Mouse (Mus musculus) heart, postnatal 14 days (tissue): ENCODE measurements around the gene Cckar. TPM values are rescaled to one million over a fixed set of nuclear protein-coding genes. Genes with fewer than 3 reads are reported as not detected.

Experiments used
- DNase-seq, 2 experiments: peaks; one replicate each; pipeline ENCODE4 v3.0.0; 2021 to 2022
- intact Hi-C: fragments of 180-260 bp; cut with DNase I; formaldehyde crosslinking; loops from one replicate; pipeline ENCODE4 v1.15.1; 2025
- long read RNA-seq, 2 experiments: library from polyadenylated mRNA; stranded (forward); transcript quantifications; one replicate each; pipeline ENCODE4 v2.0.0; 2021
- total RNA-seq, 2 experiments: library from RNA; stranded (reverse); gene quantifications; 2 replicates each; pipeline ENCODE4 v1.2.3; 2021

Cckar gene
- total RNA-seq: under 1 TPM in 1 of 2 experiments, not detected in 1; 0.22 TPM
- long read RNA-seq, experiment 1: 0 reads
- long read RNA-seq, experiment 2: 0 reads

DNA sequence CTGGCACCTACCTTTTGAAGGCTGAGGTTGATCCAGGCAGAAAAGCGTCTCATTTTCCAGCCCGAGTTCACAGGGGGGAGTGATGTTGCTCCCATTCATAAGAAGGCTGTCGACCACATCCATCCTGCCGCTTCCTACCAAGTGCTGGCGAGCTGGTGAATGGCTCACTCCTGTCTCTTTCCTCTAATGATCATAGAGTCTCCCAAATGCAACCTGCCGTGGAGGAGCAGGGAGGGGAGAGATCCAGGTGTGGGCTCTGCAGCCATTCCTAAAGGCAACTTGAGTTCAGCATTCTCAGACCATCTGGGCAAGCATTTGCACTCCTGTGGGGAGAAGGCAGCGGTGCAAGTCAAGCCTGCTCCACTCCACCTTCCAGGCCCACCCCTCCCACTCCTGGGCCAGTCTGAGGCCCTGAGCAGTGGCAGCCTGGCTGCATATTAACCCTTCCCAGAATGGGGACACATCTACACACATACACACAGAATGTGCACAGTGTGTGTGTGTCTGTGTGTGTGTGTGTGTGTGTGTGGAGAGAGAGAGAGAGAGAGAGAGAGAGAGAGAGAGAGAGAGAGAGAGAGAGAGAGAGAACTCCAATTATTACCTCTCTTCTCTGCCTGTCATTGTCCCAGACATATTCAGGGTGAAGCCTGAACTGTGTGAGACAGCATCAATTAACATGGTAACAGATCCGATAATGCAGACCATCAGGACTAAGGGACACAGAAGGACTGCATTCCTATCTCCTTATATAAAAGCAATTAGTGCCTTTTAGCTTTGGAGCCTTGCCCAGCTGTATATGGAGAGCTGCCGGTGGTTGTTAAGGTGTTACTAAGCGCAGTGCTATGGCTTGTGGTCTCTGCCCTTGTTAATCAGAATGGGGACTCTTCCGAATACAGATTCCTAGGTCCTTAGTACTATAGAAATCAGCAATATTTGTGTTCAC lies at the start of gene Cckar:
Gene Cckar, minus strand, starts transcription at position 471 of the 943 bp plus-strand sequence.
- intact Hi-C loops: no loop called here
- DNase-seq: no peak

DNA sequence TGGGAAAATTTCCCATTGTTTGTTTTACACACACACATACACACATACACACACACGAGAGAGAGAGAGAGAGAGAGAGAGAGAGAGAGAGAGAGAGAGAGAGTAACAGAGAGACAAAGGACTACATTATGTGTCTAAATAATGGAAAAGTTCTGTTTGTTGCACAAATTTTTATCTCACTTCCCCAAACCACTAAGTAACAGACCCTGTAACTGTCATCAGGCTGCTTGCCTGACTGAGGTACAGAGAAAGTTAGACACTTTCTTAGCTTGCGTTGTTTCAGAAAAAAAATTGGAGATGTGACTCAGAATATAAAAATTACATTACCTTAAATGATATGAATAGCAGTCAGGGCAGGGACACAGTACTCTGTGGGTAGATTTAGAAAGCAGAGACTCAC lies 36.6 kb upstream of the Cckar start:
- no peak for DNase-seq
- intact Hi-C loops: no loop called here

DNA sequence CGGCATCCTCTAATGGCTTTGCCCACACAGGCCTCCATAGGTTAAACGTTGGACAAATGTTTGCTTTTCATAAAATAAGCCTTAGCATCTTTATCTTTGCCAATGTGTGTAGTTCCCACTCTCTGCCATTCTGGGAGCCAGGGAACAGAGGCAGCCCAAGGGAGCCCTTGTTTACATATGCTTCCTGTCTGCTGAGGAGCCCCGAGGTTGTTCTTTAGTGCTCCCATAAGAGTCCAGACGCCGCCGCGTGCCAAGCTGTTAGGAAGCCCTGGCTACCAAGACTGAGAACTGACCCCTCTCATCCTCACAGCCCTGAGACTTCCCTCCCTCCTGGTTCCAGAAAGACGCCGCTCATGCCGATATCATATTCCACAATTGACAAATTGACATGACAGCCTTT lies 25.4 kb upstream of the Cckar start:
- intact Hi-C loops: no loop called here
- DNase-seq: no peak

DNA sequence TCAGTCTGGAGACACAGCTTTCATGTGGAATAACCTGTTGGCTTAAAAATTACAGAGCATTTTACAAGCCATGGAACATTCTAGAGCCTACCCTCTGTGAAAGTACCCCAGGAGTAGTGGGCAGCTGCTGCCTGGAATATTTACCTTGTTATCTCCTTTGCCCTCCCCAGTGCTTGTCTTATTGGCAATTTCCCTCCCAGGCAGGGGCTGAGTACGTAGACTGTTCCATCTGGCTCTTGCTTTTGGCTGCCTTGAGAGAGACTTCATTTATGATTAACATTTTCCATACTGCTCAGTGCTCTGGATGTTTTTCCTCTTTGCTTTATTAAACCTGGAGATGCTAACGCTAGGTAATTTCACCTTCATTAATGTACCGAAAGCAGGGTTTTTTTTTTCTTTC lies 20.1 kb upstream of the Cckar start:
- no peak for DNase-seq
- intact Hi-C loops: no loop called here

GRCm38 (mm10) chr5:53726011-53726410 lies 18.5 kb upstream of the Cckar start:
- no peak for DNase-seq
- intact Hi-C loops: no loop called here

GRCm38 (mm10) chr5:53716462-53716861 lies 9.0 kb upstream of the Cckar start:
- DNase-seq: no peak
- intact Hi-C loops: no loop called here

DNA sequence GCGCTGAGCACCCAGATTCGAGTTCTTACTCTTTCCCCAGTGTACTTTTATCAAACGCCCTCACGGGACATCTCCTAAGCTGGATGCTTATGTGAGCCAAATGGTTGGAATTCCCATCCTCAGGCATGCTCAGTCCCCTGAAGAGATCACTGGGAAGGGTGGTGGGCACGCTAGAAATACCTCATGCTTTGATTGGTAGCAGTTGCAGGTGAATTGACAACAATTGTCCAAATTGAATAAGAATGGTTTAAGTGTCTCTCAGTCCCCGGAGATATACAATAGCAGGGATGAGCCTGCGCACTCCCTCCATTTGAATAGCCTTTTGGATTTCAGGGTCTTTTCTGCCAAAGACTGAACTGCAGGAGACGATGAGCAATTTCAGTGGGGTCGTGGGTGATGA lies 3.8 kb upstream of the Cckar start:
- intact Hi-C loops: no loop called here
- DNase-seq: no peak

- intact Hi-C loops: no loop called here
These were observed 686 bp upstream of the Cckar start for GRCm38 (mm10) chr5:53708191-53708590.

GRCm38 (mm10) chr5:53702686-53703085 lies 4.8 kb downstream of the Cckar start:
- intact Hi-C loops: no loop called here
- no peak for DNase-seq

More at GRCm38 (mm10) chr5:53708191-53708590, 686 bp upstream of the Cckar start:
- DNase-seq: no peak

DNA sequence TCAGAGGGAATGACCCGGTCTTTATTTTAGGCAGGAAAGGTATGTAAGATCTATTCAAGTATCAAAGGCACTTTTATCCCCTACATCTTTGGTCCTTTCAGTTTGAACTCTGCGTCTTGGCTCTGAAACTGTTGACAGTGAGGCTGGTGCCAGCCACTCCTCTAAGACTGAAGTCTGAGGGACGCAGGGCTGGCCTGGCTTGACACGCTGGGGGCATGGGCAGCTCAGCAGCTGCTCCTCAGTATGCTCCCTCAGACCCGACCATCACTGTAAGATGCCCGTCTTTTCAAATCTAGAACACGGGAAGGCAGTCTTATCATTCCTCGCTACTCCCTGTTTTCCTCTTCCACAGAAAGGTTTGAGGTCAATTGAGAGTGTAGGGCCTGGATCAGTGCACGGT lies 9.7 kb downstream of the Cckar start:
- DNase-seq: no peak
- intact Hi-C loops: no loop called here

DNA sequence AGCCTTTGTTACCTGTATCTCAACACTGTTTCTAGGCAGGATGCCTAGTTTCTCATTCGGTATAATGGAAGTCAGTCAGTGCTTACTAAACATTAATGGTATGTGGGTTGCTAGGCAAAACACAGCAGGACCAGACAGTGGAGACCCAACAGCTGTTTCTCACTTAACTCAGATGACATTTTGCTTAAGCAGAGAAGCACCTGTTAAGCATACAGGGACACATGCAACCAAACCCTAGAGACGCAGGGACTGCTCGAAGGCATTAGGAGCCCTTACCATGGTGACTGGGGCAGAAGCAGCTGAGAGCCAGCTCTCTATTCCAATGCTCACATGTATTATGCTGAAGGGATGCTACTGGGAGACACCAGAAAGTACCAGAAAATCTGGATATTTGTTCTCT lies 10.8 kb downstream of the Cckar start:
- intact Hi-C loops: no loop called here
- no peak for DNase-seq

DNA sequence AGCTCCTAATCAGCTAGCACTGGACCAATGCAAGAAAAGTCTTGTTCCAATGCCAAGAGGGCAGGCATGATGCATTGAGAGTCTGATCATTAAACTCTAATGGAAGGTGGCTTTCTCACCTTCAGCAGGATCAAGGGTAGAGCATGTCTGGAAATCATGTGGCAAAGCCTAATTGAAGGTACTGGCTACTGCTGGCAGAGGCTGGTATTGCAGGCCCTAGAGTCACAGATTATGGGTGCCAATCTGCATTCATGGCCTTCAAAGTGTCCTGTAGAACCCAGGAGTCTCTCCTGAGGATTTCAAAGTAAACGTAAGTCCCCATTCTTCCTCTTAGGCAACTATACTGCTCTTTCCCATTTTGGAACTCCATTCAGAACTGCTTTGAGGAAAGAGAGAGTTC lies 14.8 kb downstream of the Cckar start:
- intact Hi-C loops: no loop called here
- no peak for DNase-seq

DNA sequence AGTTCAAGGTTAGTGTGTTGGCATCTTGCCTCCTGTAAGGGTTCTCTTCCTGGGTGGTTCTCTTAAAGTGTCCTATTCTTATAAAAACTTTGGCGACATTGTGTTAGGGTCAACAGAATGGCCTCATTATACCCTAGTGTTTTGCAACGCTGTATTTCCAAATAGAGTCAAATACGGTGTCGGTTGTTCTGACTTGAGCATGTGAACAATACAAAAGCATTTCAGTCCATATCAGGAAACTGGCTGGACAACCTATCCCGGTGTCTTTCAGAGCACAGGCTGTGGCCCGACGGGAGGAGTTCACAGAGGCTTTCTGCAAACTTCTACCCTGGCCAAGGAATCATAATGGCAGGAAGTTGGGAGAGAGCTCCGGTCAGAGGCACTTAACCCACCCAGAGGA lies 15.4 kb downstream of the Cckar start:
- no peak for DNase-seq
- intact Hi-C loops: no loop called here

DNA sequence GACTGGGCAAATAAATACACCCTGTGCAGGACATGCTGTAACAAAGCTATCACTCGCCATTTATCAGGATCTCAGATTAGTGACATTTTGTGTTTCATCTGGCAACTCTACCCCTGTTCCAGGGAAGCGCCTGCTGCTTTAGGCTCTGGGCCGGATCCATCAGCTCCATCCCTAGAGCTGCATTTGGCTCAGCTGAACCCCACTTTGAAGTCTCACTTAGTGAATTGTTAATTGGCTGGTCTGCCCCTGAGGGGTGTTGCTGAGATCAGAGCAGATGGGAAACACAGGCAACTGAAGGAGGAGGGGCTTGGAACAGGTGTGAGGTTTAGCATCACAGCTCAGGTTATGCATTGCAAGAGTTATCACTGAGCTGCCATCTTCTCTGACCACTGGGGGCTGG lies 15.9 kb downstream of the Cckar start:
- intact Hi-C loops: no loop called here
- DNase-seq: no peak

DNA sequence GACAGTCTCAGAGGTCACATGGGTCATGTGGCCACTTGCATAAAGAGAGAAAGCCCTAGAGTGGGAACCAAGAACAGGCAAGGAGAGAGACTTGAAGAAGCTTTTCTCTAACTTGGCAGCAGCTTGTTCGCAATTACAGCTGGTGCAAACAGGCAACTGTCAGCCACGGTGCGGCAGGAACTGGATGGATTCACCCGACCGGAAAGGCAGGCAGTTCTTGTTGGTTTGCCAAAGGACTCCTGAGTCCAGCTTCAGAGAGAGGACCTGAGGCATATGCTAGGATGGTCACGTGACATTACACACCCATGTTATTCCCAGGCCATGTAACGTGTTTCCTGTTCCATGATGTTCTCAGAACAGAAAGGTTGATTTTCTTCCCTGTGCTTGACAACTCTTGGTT lies 19.2 kb downstream of the Cckar start:
- intact Hi-C loops: no loop called here
- DNase-seq: no peak

- intact Hi-C loops: no loop called here
These were observed 21.1 kb downstream of the Cckar start for GRCm38 (mm10) chr5:53686379-53686778.

GRCm38 (mm10) chr5:53685623-53686022 lies 21.9 kb downstream of the Cckar start:
- DNase-seq: no peak
- intact Hi-C loops: no loop called here

More at GRCm38 (mm10) chr5:53686379-53686778, 21.1 kb downstream of the Cckar start:
- no peak for DNase-seq

DNA sequence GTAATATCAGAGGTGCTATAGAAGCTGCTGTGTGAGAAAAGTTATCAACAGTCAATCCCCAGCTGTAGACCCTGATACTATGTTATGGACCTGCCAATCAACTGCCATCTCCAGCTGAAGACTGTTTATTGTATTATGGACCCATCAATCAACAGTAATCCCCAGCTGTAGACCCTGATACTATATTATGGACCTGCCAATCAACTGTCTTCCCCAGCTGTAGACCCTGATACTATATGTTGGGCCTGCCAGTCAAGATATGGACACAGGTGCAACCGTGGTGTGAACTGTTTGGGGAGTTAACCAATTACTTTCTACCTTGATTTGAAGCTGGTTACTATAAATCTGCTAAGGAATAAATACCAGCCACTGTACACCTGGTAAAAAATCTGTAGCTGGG lies 23.1 kb downstream of the Cckar start:
- DNase-seq: no peak
- intact Hi-C loops: no loop called here

DNA sequence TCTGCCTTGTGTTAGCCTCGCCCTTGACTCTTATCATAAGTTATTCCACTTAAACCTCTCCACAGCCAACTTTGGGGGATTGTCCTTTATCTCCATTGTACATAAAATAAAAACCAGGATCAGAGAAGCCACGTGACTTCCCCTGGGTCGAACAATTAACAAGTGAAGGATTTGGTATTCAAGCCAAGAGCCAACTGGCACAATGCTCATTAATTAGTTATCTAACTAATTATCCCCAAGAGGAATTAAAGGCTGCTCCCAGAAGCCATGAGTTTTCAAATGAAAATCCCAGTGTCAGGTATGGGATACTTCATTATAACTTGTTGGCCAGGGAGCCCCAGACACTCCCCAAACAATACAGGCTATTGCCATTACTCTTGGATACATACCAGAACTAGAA lies 23.6 kb downstream of the Cckar start:
- intact Hi-C loops: no loop called here
- DNase-seq: no peak

- intact Hi-C loops: no loop called here
- DNase-seq: no peak
These were observed 27.9 kb downstream of the Cckar start for GRCm38 (mm10) chr5:53679651-53680050.

GRCm38 (mm10) chr5:53678036-53678767 lies 29.3 kb downstream of the Cckar start:
- intact Hi-C loops: no loop called here
- no peak for DNase-seq

DNA sequence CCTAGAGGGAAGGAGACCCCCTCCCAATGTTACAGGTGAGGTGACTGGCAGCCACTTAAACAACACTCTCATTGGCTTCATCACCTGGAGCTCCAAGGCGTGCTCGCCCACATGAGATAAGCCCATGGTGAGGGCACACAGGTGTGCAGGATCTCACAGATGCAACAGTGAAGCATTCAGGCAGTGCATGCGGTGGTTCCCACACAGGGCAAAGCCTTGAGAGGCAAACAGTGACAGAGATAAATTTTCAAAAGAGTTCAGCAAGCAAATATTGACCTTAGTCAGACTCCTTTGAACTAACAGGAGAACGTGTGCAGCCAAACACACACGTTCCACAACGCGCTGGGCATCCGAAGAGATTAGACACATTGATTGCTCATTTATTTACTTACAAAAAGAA lies 30.8 kb downstream of the Cckar start:
- no peak for DNase-seq
- intact Hi-C loops: no loop called here
